Mouse (Mus musculus) MEL (cell line): ENCODE results near the gene Ttf2. TPM values are rescaled to one million over a fixed set of nuclear protein-coding genes. Genes with fewer than 3 reads are reported as not detected.

Experiments
- DNase-seq: peaks from one replicate; pipeline ENCODE4 v3.0.0; 2011; ENCODE audit warnings: low read depth, low spot score
- H3K27ac ChIP-seq: 2 replicates; pipeline ENCODE4 v1.5.1; 2012; ENCODE audit warnings: low read depth, mild to moderate bottlenecking, control low read depth, low read length, moderate library complexity; ENCODE audit not compliant: control insufficient read depth
- H3K27me3 ChIP-seq, 2 experiments: fragments of 150-350 bp in 1 of 2; sonication (generic) in 1 of 2; 2 replicates each; pipeline ENCODE4 v1.6.1; 2012; ENCODE audit warnings: low read length in 2 of 2, mild to moderate bottlenecking in 2 of 2, improper control_type of control experiment in 1 of 2, moderate library complexity in 1 of 2; ENCODE audit not compliant: insufficient read depth in 2 of 2, control insufficient read depth in 1 of 2
- H3K36me3 ChIP-seq, 2 experiments: 2 replicates each; pipeline ENCODE4 v1.6.1; 2012 to 2014; ENCODE audit warnings: low read length in 2 of 2, improper control_type of control experiment in 1 of 2, inconsistent platforms in 1 of 2, mild to moderate bottlenecking in 1 of 2; ENCODE audit not compliant: insufficient read depth in 2 of 2, control insufficient read depth in 1 of 2
- H3K4me1 ChIP-seq, 2 experiments: fragments of 150-350 bp in 1 of 2; sonication (generic) in 1 of 2; 2 replicates each; pipeline ENCODE4 v1.6.1; 2012; ENCODE audit warnings: low read length in 2 of 2, improper control_type of control experiment in 1 of 2, mild to moderate bottlenecking in 1 of 2; ENCODE audit not compliant: insufficient read depth in 2 of 2, control insufficient read depth in 1 of 2
- H3K4me3 ChIP-seq, 2 experiments: fragments of 150-350 bp in 1 of 2; sonication (generic) in 1 of 2; 2 replicates each; pipeline ENCODE4 v1.5.1; 2012; ENCODE audit warnings: low read depth in 2 of 2, low read length in 2 of 2, mild to moderate bottlenecking in 2 of 2, moderate library complexity in 2 of 2, control low read depth in 1 of 2, improper control_type of control experiment in 1 of 2; ENCODE audit not compliant: control insufficient read depth in 1 of 2, insufficient read depth in 1 of 2
- H3K79me2 ChIP-seq: 2 replicates; pipeline ENCODE4 v1.6.1; 2012; ENCODE audit warnings: mild to moderate bottlenecking, low read length, moderate library complexity; ENCODE audit not compliant: control insufficient read depth, poor library complexity, insufficient read depth
- H3K9ac ChIP-seq: 2 replicates; pipeline ENCODE4 v1.6.1; 2012; ENCODE audit warnings: low read depth, mild to moderate bottlenecking, control low read depth, low read length, moderate library complexity; ENCODE audit not compliant: control insufficient read depth, poor library complexity, severe bottlenecking
- H3K9me3 ChIP-seq: fragments of 150-350 bp; sonication (generic); replicated peaks from 2 replicates; pipeline ENCODE4 v1.6.1; 2012; ENCODE audit warnings: mild to moderate bottlenecking, low read length, improper control_type of control experiment, moderate library complexity; ENCODE audit not compliant: insufficient read depth
- BHLHE40 ChIP-seq: IDR thresholded peaks from 2 replicates; pipeline ENCODE4 v1.6.1; 2012; ENCODE audit warnings: low read depth, mild to moderate bottlenecking, inconsistent platforms, low read length, improper control_type of control experiment, borderline replicate concordance
- CHD1 ChIP-seq: IDR thresholded peaks from 2 replicates; pipeline ENCODE4 v1.6.1; 2012; ENCODE audit warnings: low read depth, mild to moderate bottlenecking, inconsistent platforms, low read length, improper control_type of control experiment
- CHD2 ChIP-seq: IDR thresholded peaks from 2 replicates; pipeline ENCODE4 v1.6.1; 2011; ENCODE audit warnings: low read length, improper control_type of control experiment
- CTCF ChIP-seq, 3 experiments: IDR thresholded peaks in 2 of 3; conservative IDR thresholded peaks in 1 of 3; 2 replicates each; pipeline ENCODE4 v1.5.1; 2011 to 2012; ENCODE audit warnings: low read length in 3 of 3, low read depth in 2 of 3, mild to moderate bottlenecking in 2 of 3, improper control_type of control experiment in 1 of 3, inconsistent platforms in 1 of 3, mixed read lengths in 1 of 3, moderate library complexity in 1 of 3; ENCODE audit not compliant: control insufficient read depth in 1 of 3, insufficient read depth in 1 of 3, poor library complexity in 1 of 3, severe bottlenecking in 1 of 3
- E2F4 ChIP-seq: IDR thresholded peaks from 2 replicates; pipeline ENCODE4 v1.6.1; 2011; ENCODE audit warnings: low read depth, low read length, improper control_type of control experiment, borderline replicate concordance
- ELF1 ChIP-seq: IDR thresholded peaks from 2 replicates; pipeline ENCODE4 v1.6.1; 2014; ENCODE audit warnings: low read depth, mild to moderate bottlenecking, inconsistent platforms, low read length, improper control_type of control experiment, moderate library complexity
- EP300 ChIP-seq, 2 experiments: IDR thresholded peaks; 2 replicates each; pipeline ENCODE4 v1.6.1; 2011; ENCODE audit warnings: improper control_type of control experiment in 2 of 2, low read length in 2 of 2, low read depth in 1 of 2, mild to moderate bottlenecking in 1 of 2
- ETS1 ChIP-seq: IDR thresholded peaks from 2 replicates; pipeline ENCODE4 v1.6.1; 2012; ENCODE audit warnings: low read depth, mild to moderate bottlenecking, inconsistent platforms, low read length, improper control_type of control experiment, moderate library complexity
- GABPA ChIP-seq: IDR thresholded peaks from 2 replicates; pipeline ENCODE4 v1.6.1; 2012; ENCODE audit warnings: low read depth, mild to moderate bottlenecking, inconsistent platforms, low read length, improper control_type of control experiment, moderate library complexity
- KAT2A ChIP-seq: conservative IDR thresholded peaks from 2 replicates; pipeline ENCODE4 v1.6.1; 2012; ENCODE audit warnings: low read depth, low read length, improper control_type of control experiment, inconsistent platforms
- MAX ChIP-seq: IDR thresholded peaks from 2 replicates; pipeline ENCODE4 v1.6.1; 2011; ENCODE audit warnings: low read length, improper control_type of control experiment
- MEF2A ChIP-seq: IDR thresholded peaks from 2 replicates; pipeline ENCODE4 v1.6.1; 2014; ENCODE audit warnings: low read depth, mild to moderate bottlenecking, inconsistent platforms, low read length, improper control_type of control experiment; ENCODE audit not compliant: poor library complexity, insufficient replicate concordance, severe bottlenecking; ENCODE audit errors: extremely low read depth
- MXI1 ChIP-seq: IDR thresholded peaks from 2 replicates; pipeline ENCODE4 v1.6.1; 2011; ENCODE audit warnings: mild to moderate bottlenecking, low read depth, low read length, improper control_type of control experiment
- MYB ChIP-seq: IDR thresholded peaks from 2 replicates; pipeline ENCODE4 v1.6.1; 2011; ENCODE audit warnings: mild to moderate bottlenecking, low read depth, low read length, improper control_type of control experiment
- MYC ChIP-seq: IDR thresholded peaks from 2 replicates; pipeline ENCODE4 v1.6.1; 2011; ENCODE audit warnings: low read depth, mild to moderate bottlenecking, low read length, improper control_type of control experiment, moderate library complexity
- NELFE ChIP-seq: IDR thresholded peaks from 2 replicates; pipeline ENCODE4 v1.6.1; 2011; ENCODE audit warnings: low read depth, low read length, improper control_type of control experiment
- NRF1 ChIP-seq: IDR thresholded peaks from 2 replicates; pipeline ENCODE4 v1.6.1; 2014; ENCODE audit warnings: low read depth, mild to moderate bottlenecking, inconsistent platforms, low read length, improper control_type of control experiment, moderate library complexity; ENCODE audit not compliant: poor library complexity, insufficient read depth, severe bottlenecking
- POLR2A ChIP-seq, 2 experiments: IDR thresholded peaks; 2 replicates each; pipeline ENCODE4 v1.6.1; 2011 to 2012; ENCODE audit warnings: low read length in 2 of 2, mild to moderate bottlenecking in 2 of 2, control low read depth in 1 of 2, improper control_type of control experiment in 1 of 2, low read depth in 1 of 2, moderate library complexity in 1 of 2; ENCODE audit not compliant: control insufficient read depth in 1 of 2, insufficient read depth in 1 of 2, poor library complexity in 1 of 2
- POLR2AphosphoS2 ChIP-seq: IDR thresholded peaks from 2 replicates; pipeline ENCODE4 v1.6.1; 2011; ENCODE audit warnings: low read length, improper control_type of control experiment
- RCOR1 ChIP-seq: IDR thresholded peaks from 2 replicates; pipeline ENCODE4 v1.6.1; 2012; ENCODE audit warnings: low read depth, mild to moderate bottlenecking, inconsistent platforms, low read length, improper control_type of control experiment
- SIN3A ChIP-seq: IDR thresholded peaks from 2 replicates; pipeline ENCODE4 v1.6.1; 2012; ENCODE audit warnings: low read length, improper control_type of control experiment, inconsistent platforms
- SMC3 ChIP-seq: IDR thresholded peaks from 2 replicates; pipeline ENCODE4 v1.6.1; 2011; ENCODE audit warnings: low read depth, low read length, improper control_type of control experiment
- TBP ChIP-seq: IDR thresholded peaks from 2 replicates; pipeline ENCODE4 v1.8.0; 2011; ENCODE audit warnings: low read depth, low read length, improper control_type of control experiment
- TCF12 ChIP-seq: IDR thresholded peaks from 2 replicates; pipeline ENCODE4 v1.6.1; 2014; ENCODE audit warnings: low read depth, mild to moderate bottlenecking, inconsistent platforms, low read length, improper control_type of control experiment, moderate library complexity
- UBTF ChIP-seq: IDR thresholded peaks from 2 replicates; pipeline ENCODE4 v1.6.1; 2012; ENCODE audit warnings: low read depth, mild to moderate bottlenecking, inconsistent platforms, low read length, improper control_type of control experiment, moderate library complexity, borderline replicate concordance; ENCODE audit not compliant: insufficient read depth
- ZC3H11A ChIP-seq: IDR thresholded peaks from 2 replicates; pipeline ENCODE4 v1.6.1; 2012; ENCODE audit warnings: low read depth, mild to moderate bottlenecking, inconsistent platforms, low read length, improper control_type of control experiment
- polyA plus RNA-seq, 2 experiments: library from polyadenylated mRNA; stranded (reverse) in 1 of 2; unstranded in 1 of 2; fragments of >175 nt in 1 of 2; fragments of >200 nt in 1 of 2; gene quantifications; 2 replicates each; pipeline versions ENCODE4 v1.2.1 to v1.2.4; 2012; ENCODE audit warnings: low replicate concordance in 2 of 2, low read depth in 1 of 2; ENCODE audit not compliant: insufficient read length in 2 of 2, insufficient read depth in 1 of 2, missing spikeins in 1 of 2
- total RNA-seq: library from RNA; depleted of rRNA; stranded (reverse); fragments of 300-350 nt; gene quantifications from 2 replicates; pipeline ENCODE4 v1.2.3, GENCODE M21; 2012

Ttf2 gene
- total and polyA plus RNA-seq, 3 experiments = 27.7 to 34.4 TPM; not detected in 1

GRCm38 (mm10) chr3:100947286-100947685, 22.2 kb downstream of the Ttf2 start:
- H3K36me3 ChIP-seq = peaks cover 0 to 14% of the 10 kb centered on the region in 2 experiments; a peak in 2 of 4 replicates
- H3K4me1 ChIP-seq = no peaks in the 10 kb centered on the region
- H3K9me3 ChIP-seq = no peaks in the 10 kb centered on the region
- no peak overlapping the region for H3K9ac ChIP-seq
- no peak overlapping the region for H3K4me3 ChIP-seq
- no peaks in the 10 kb centered on the region for H3K79me2 ChIP-seq
- no peaks in the 10 kb centered on the region for H3K27me3 ChIP-seq
- H3K27ac ChIP-seq = no peak overlapping the region
- no peak for TF ChIP-seq CTCF (IDR thresholded peaks at IDR 0.05 in 2 of 3, conservative IDR thresholded peaks at IDR 0.05 in 1 of 3; ENCODE audit: control insufficient read depth in 1 of 3, insufficient read depth in 1 of 3, low read depth in 2 of 3, low read length in 3 of 3, poor library complexity in 1 of 3, severe bottlenecking in 1 of 3)
- no peak for TF ChIP-seq MEF2A
- TF ChIP-seq MYC = no peak
- no peak for TF ChIP-seq EP300 (IDR thresholded peaks at IDR 0.05; ENCODE audit: low read depth in 1 of 2, low read length in 2 of 2)
- TF ChIP-seq E2F4 = no peak
- TF ChIP-seq TBP = no peak
- no peak for TF ChIP-seq SIN3A
- no peak for TF ChIP-seq ZC3H11A
- TF ChIP-seq UBTF = no peak
- no peak for TF ChIP-seq KAT2A
- no peak for TF ChIP-seq NRF1
- no peak for TF ChIP-seq CHD1
- TF ChIP-seq BHLHE40 = no peak
- no peak for TF ChIP-seq MAX
- TF ChIP-seq SMC3 = no peak
- no peak for TF ChIP-seq TCF12
- DNase-seq = no peak

- H3K79me2 ChIP-seq = no peaks in the 10 kb centered on the region
Measured at GRCm38 (mm10) chr3:100940496-100941037, 28.9 kb downstream of the Ttf2 start.

More at GRCm38 (mm10) chr3:100940496-100941037, 28.9 kb downstream of the Ttf2 start:
- TF ChIP-seq NRF1 (no peak), ELF1 (no peak), GABPA (no peak), POLR2AphosphoS2 (no peak), MAX (no peak), KAT2A (no peak), EP300 (IDR thresholded peaks at IDR 0.05; ENCODE audit: low read depth in 1 of 2, low read length in 2 of 2) (no peak), UBTF (no peak), POLR2A (IDR thresholded peaks at IDR 0.05; ENCODE audit: control insufficient read depth in 1 of 2, insufficient read depth in 1 of 2, low read depth in 1 of 2, low read length in 2 of 2, poor library complexity in 1 of 2) (no peak), ETS1 (no peak), MYB (no peak), RCOR1 (no peak), CHD2 (no peak), MXI1 (no peak), NELFE (no peak)
- H3K36me3 ChIP-seq = peaks cover 0 to 2% of the 10 kb centered on the region in 2 experiments; a peak in 1 of 4 replicates
- DNase-seq = no peak
- no peak overlapping the region for H3K9ac ChIP-seq
- no peaks in the 10 kb centered on the region for H3K4me1 ChIP-seq
- H3K4me3 ChIP-seq = no peak overlapping the region
- H3K27ac ChIP-seq = no peak overlapping the region
- no peaks in the 10 kb centered on the region for H3K9me3 ChIP-seq
- no peaks in the 10 kb centered on the region for H3K27me3 ChIP-seq
